18 mouse cellular contexts compared by ENCODE assay signal in the genomic region with DNA sequence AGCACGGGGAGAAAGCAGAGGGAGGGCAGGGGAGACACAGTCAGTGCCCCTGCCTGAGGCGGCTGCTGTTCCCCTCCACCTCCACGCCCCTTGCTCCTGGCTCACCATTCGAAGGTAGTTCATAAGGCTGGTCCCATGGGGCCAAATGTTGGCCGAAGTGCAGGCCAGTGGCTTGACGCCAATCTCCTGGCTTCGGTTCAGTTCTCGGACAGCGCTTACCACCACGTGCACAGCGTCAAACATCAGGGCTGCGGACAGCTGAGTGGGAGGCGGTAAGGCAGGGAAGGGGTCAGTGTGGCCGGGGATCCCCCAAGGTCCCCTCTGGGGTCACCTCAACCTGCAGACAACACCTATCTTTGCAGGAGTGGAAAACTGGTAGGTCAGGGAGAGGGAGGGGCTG. TPM values are rescaled to one million over a fixed set of nuclear protein-coding genes. Genes with fewer than 3 reads are reported as not detected.
DNase-seq lines count a peak whose midpoint lies in the region; ATAC-seq lines count a peak whose summit lies in the region.
"Had no signal": no experiment of that assay in that cellular context is flagged by ENCODE, and none has a peak within 500 bp of the region (broad histone marks: within the 10 kb centered on the region; RNA-seq: fewer than 3 reads in every experiment).

No protein-coding gene starts in this region.

- 96% methylated on average over 14 of the region's 14 CpGs for WGBS in midbrain, embryonic 16.5 days
- 93% methylated on average over 14 of the region's 14 CpGs for WGBS in midbrain, embryonic 14.5 days
- 86% methylated on average over 14 of the region's 14 CpGs for WGBS in kidney, embryonic 14.5 days

- no peak overlapping the region for H3K4me2 ChIP-seq in midbrain, embryonic 16.5 days (ENCODE audit: low read length)
- no peak overlapping the region for H3K4me2 ChIP-seq in midbrain, embryonic 14.5 days (ENCODE audit: low read length)
- H3K4me2 ChIP-seq in kidney, embryonic 14.5 days (replicated peaks; ENCODE audit: low read depth, low read length): no peak overlapping the region
- H3K4me2 ChIP-seq: midbrain, embryonic 13.5 days had no signal

- H3K36me3 ChIP-seq in midbrain, embryonic 16.5 days (ENCODE audit: control insufficient read depth, insufficient read depth, low read length): peaks cover 73% of the 10 kb centered on the region
- peaks cover 94% of the 10 kb centered on the region for H3K36me3 ChIP-seq in midbrain, embryonic 14.5 days (ENCODE audit: control insufficient read depth, insufficient read depth, low read length)
- H3K36me3 ChIP-seq in kidney, embryonic 14.5 days (ENCODE audit: control insufficient read depth, insufficient read depth, low read length): peaks cover 87% of the 10 kb centered on the region

- no peak overlapping the region for H3K9ac ChIP-seq in midbrain, embryonic 16.5 days (ENCODE audit: low read depth, low read length)
- H3K9ac ChIP-seq in midbrain, embryonic 14.5 days (replicated peaks; ENCODE audit: low read length): no peak overlapping the region
- H3K9ac ChIP-seq in kidney, embryonic 14.5 days (ENCODE audit: low read depth, low read length): no peak overlapping the region
- H3K9ac ChIP-seq: liver, embryonic 14.5 days; midbrain, embryonic 13.5 days had no signal

- no peaks in the 10 kb centered on the region for H3K4me1 ChIP-seq in midbrain, embryonic 16.5 days (ENCODE audit: control insufficient read depth, insufficient read depth, low read length)
- H3K4me1 ChIP-seq in midbrain, embryonic 14.5 days (ENCODE audit: control insufficient read depth, insufficient read depth, low read length): no peaks in the 10 kb centered on the region
- H3K4me1 ChIP-seq in kidney, embryonic 14.5 days (ENCODE audit: control insufficient read depth, insufficient read depth, low read length): no peaks in the 10 kb centered on the region
- H3K4me1 ChIP-seq: midbrain, embryonic 13.5 days had no signal

- no peaks in the 10 kb centered on the region for H3K27me3 ChIP-seq in midbrain, embryonic 16.5 days (ENCODE audit: control insufficient read depth, insufficient read depth, low read depth, low read length)
- H3K27me3 ChIP-seq in midbrain, embryonic 14.5 days (ENCODE audit: control insufficient read depth, insufficient read depth, low read length): no peaks in the 10 kb centered on the region
- H3K27me3 ChIP-seq in kidney, embryonic 14.5 days (ENCODE audit: control insufficient read depth, insufficient read depth, low read length): no peaks in the 10 kb centered on the region
- H3K27me3 ChIP-seq: midbrain, embryonic 13.5 days had no signal

- no peak overlapping the region for H3K27ac ChIP-seq in midbrain, embryonic 16.5 days (ENCODE audit: low read length)
- H3K27ac ChIP-seq in midbrain, embryonic 14.5 days (replicated peaks; ENCODE audit: low read depth, low read length): no peak overlapping the region
- H3K27ac ChIP-seq in kidney, embryonic 14.5 days (ENCODE audit: low read depth, low read length): no peak overlapping the region
- H3K27ac ChIP-seq: heart, embryonic 10.5 days; liver, embryonic 14.5 days; midbrain, embryonic 13.5 days had no signal

- peak; percentile 92 for DNase-seq in heart, adult 11 months
- DNase-seq in heart, postnatal 25 days (ENCODE audit: low spot score): no peak
- DNase-seq in midbrain, embryonic 14.5 days: no peak
- no peak for DNase-seq in left cerebral cortex, postnatal 14 days (ENCODE audit: low spot score in 2 of 2)
- DNase-seq in urinary bladder, postnatal 10 days (ENCODE audit: low spot score): no peak
- DNase-seq: B cell, adult 2 months; cerebellum, adult 2 months; gastrocnemius, postnatal 10 days; layer of hippocampus, postnatal 36 days; left cerebral cortex, postnatal 4 days; right cerebral cortex, adult 18-20 months; thymus, adult 18-20 months had no signal

- intact Hi-C loops in heart, postnatal 25 days (cut with DNase I): no loop called here
- intact Hi-C loops in left cerebral cortex, postnatal 14 days (cut with DNase I): no loop called here

- H3K9me3 ChIP-seq in midbrain, embryonic 16.5 days (replicated peaks; ENCODE audit: control insufficient read depth, low read length, poor library complexity, severe bottlenecking): no peaks in the 10 kb centered on the region
- no peaks in the 10 kb centered on the region for H3K9me3 ChIP-seq in midbrain, embryonic 14.5 days (ENCODE audit: control insufficient read depth, low read length)
- no peaks in the 10 kb centered on the region for H3K9me3 ChIP-seq in kidney, embryonic 14.5 days (ENCODE audit: control insufficient read depth, low read length)
- H3K9me3 ChIP-seq: heart, embryonic 10.5 days; midbrain, embryonic 13.5 days had no signal

- H3K4me3 ChIP-seq in midbrain, embryonic 16.5 days (ENCODE audit: low read depth, low read length): no peak overlapping the region
- no peak overlapping the region for H3K4me3 ChIP-seq in midbrain, embryonic 14.5 days (replicated peaks; ENCODE audit: low read depth, low read length)
- no peak overlapping the region for H3K4me3 ChIP-seq in kidney, embryonic 14.5 days (ENCODE audit: low read length)
- H3K4me3 ChIP-seq: heart, embryonic 10.5 days; midbrain, embryonic 13.5 days had no signal

- peak; percentile 27; the same call in 1 of the 2 replicates for ATAC-seq in midbrain, embryonic 16.5 days
- no peak for ATAC-seq in midbrain, embryonic 14.5 days (ENCODE audit: low FRiP score, low TSS enrichment)
- peak; percentile 60; the same call in 1 of the 2 replicates for ATAC-seq in kidney, embryonic 14.5 days (ENCODE audit: low FRiP score, low TSS enrichment)
- ATAC-seq: lung, postnatal 0 days; midbrain, embryonic 13.5 days had no signal

RNA-seq across cellular contexts. Expression of a gene that starts 13.3 kb away (rescaled TPM):
- 1 to 10 TPM; 4.5 to 4.8 TPM for total RNA-seq in heart, postnatal 25 days (2021)
- 14.2 and 15.5 TPM in 2 replicates for polyA plus RNA-seq in midbrain, embryonic 16.5 days (2015; fragmentation: Nextera tagmentation; extraction: Ambion mirVana)
- polyA plus RNA-seq in midbrain, embryonic 14.5 days (2014; fragmentation: Nextera tagmentation; extraction: Ambion mirVana): 21.7 and 27.3 TPM in 2 replicates
- 13.2 and 14.2 TPM in 2 replicates for polyA plus RNA-seq in kidney, embryonic 14.5 days (2014; fragmentation: Nextera tagmentation; extraction: Ambion mirVana)
- 100 to 1,000 TPM; 264 to 270 TPM for total RNA-seq in left cerebral cortex, postnatal 14 days (2021)

RNA-seq across cellular contexts. Expression of a gene that starts 13.5 kb away (rescaled TPM):
- 1 to 10 TPM; 9.8 to 9.9 TPM for total RNA-seq in heart, postnatal 25 days (2021)
- polyA plus RNA-seq in midbrain, embryonic 16.5 days (2015; fragmentation: Nextera tagmentation; extraction: Ambion mirVana): 33.7 and 34.2 TPM in 2 replicates
- 24.9 and 33.0 TPM in 2 replicates for polyA plus RNA-seq in midbrain, embryonic 14.5 days (2014; fragmentation: Nextera tagmentation; extraction: Ambion mirVana)
- polyA plus RNA-seq in kidney, embryonic 14.5 days (2014; fragmentation: Nextera tagmentation; extraction: Ambion mirVana): 21.9 and 33.4 TPM in 2 replicates
- total RNA-seq in left cerebral cortex, postnatal 14 days (2021): 10 to 100 TPM; 28.1 to 30.0 TPM

RNA-seq across cellular contexts. Expression of a gene that starts 53.1 kb away (rescaled TPM):
- total RNA-seq in heart, postnatal 25 days (2021): under 1 TPM; 0.47 to 0.67 TPM
- polyA plus RNA-seq in midbrain, embryonic 16.5 days (2015; fragmentation: Nextera tagmentation; extraction: Ambion mirVana): 447 and 557 TPM in 2 replicates
- polyA plus RNA-seq in midbrain, embryonic 14.5 days (2014; fragmentation: Nextera tagmentation; extraction: Ambion mirVana): 284 and 337 TPM in 2 replicates
- polyA plus RNA-seq in kidney, embryonic 14.5 days (2014; fragmentation: Nextera tagmentation; extraction: Ambion mirVana): 0.27 and 0.68 TPM in 2 replicates
- total RNA-seq in left cerebral cortex, postnatal 14 days (2021): 1,000 to 10,000 TPM; 2,091 to 2,391 TPM

Comparison
In these comparisons a context has a peak if more than half of its experiments do, and no peak if none do; other contexts are left out.
1. RNA of a gene that starts 53.1 kb away (polyA plus RNA-seq): 447 to 557 TPM in midbrain, embryonic 16.5 days and 284 to 337 TPM in midbrain, embryonic 14.5 days; 0.27 to 0.68 TPM in kidney, embryonic 14.5 days; every median in the first group is over 100 times any median in the second.